Mouse (Mus musculus): ENCODE results near the gene Vsx2. TPM values are rescaled to one million over a fixed set of nuclear protein-coding genes. Genes with fewer than 3 reads are reported as not detected.

Gene Vsx2
- polyA plus RNA-seq, 1 experiment = 0.02 TPM

- H3K27me3 ChIP-seq (ENCODE audit: control insufficient read depth, insufficient read depth, low read length) = no peaks in the 10 kb centered on the region
- no peak overlapping the region for H3K27ac ChIP-seq (ENCODE audit: control insufficient read depth, insufficient read depth, low read depth, low read length)
- H3K4me1 ChIP-seq (ENCODE audit: control insufficient read depth, insufficient read depth, low read length) = peaks cover 9% of the 10 kb centered on the region
- no peak overlapping the region for H3K4me3 ChIP-seq (ENCODE audit: control insufficient read depth, low read depth, low read length)
- TF ChIP-seq CTCF (IDR thresholded peaks at IDR 0.05; ENCODE audit: control insufficient read depth, insufficient read depth, insufficient replicate concordance, low read depth, low read length) = no peak
- TF ChIP-seq POLR2A (IDR thresholded peaks at IDR 0.05; ENCODE audit: control insufficient read depth, low read depth, low read length) = no peak
- no peaks in the 10 kb centered on the region for H3K36me3 ChIP-seq (ENCODE audit: control insufficient read depth, insufficient read depth, low read length)
These were observed 51.4 kb downstream of the Vsx2 start for GRCm38 (mm10) chr12:84620975-84621374.

- peaks cover 4% of the 10 kb centered on the region for H3K4me1 ChIP-seq (ENCODE audit: control insufficient read depth, insufficient read depth, low read length)
- no peak overlapping the region for H3K27ac ChIP-seq (ENCODE audit: control insufficient read depth, insufficient read depth, low read depth, low read length)
- TF ChIP-seq POLR2A (IDR thresholded peaks at IDR 0.05; ENCODE audit: control insufficient read depth, low read depth, low read length) (no peak), CTCF (IDR thresholded peaks at IDR 0.05; ENCODE audit: control insufficient read depth, insufficient read depth, insufficient replicate concordance, low read depth, low read length) (no peak)
- H3K36me3 ChIP-seq (ENCODE audit: control insufficient read depth, insufficient read depth, low read length) = no peaks in the 10 kb centered on the region
- H3K27me3 ChIP-seq (ENCODE audit: control insufficient read depth, insufficient read depth, low read length) = no peaks in the 10 kb centered on the region
- H3K4me3 ChIP-seq (ENCODE audit: control insufficient read depth, low read depth, low read length) = no peak overlapping the region
These were observed 55.0 kb downstream of the Vsx2 start for GRCm38 (mm10) chr12:84624601-84625000.

- Histone ChIP-seq H3K4me1 (ENCODE audit: control insufficient read depth, insufficient read depth, low read length) (peaks cover 4% of the 10 kb centered on the region), H3K27ac (ENCODE audit: control insufficient read depth, insufficient read depth, low read depth, low read length) (no peak overlapping the region), H3K27me3 (ENCODE audit: control insufficient read depth, insufficient read depth, low read length) (no peaks in the 10 kb centered on the region), H3K36me3 (ENCODE audit: control insufficient read depth, insufficient read depth, low read length) (no peaks in the 10 kb centered on the region), H3K4me3 (ENCODE audit: control insufficient read depth, low read depth, low read length) (no peak overlapping the region)
- no peak for TF ChIP-seq CTCF (IDR thresholded peaks at IDR 0.05; ENCODE audit: control insufficient read depth, insufficient read depth, insufficient replicate concordance, low read depth, low read length)
- TF ChIP-seq POLR2A (IDR thresholded peaks at IDR 0.05; ENCODE audit: control insufficient read depth, low read depth, low read length) = no peak
These were observed 55.6 kb downstream of the Vsx2 start for GRCm38 (mm10) chr12:84625116-84625515.

- TF ChIP-seq CTCF (IDR thresholded peaks at IDR 0.05; ENCODE audit: control insufficient read depth, insufficient read depth, insufficient replicate concordance, low read depth, low read length) (no peak), POLR2A (IDR thresholded peaks at IDR 0.05; ENCODE audit: control insufficient read depth, low read depth, low read length) (no peak)
- Histone ChIP-seq H3K4me3 (ENCODE audit: control insufficient read depth, low read depth, low read length) (no peak overlapping the region), H3K27ac (ENCODE audit: control insufficient read depth, insufficient read depth, low read depth, low read length) (no peak overlapping the region), H3K27me3 (ENCODE audit: control insufficient read depth, insufficient read depth, low read length) (no peaks in the 10 kb centered on the region), H3K4me1 (ENCODE audit: control insufficient read depth, insufficient read depth, low read length) (no peaks in the 10 kb centered on the region), H3K36me3 (ENCODE audit: control insufficient read depth, insufficient read depth, low read length) (no peaks in the 10 kb centered on the region)
These were observed 62.3 kb downstream of the Vsx2 start for GRCm38 (mm10) chr12:84631867-84632266.

- TF ChIP-seq CTCF (IDR thresholded peaks at IDR 0.05; ENCODE audit: control insufficient read depth, insufficient read depth, insufficient replicate concordance, low read depth, low read length) (no peak), POLR2A (IDR thresholded peaks at IDR 0.05; ENCODE audit: control insufficient read depth, low read depth, low read length) (no peak)
- H3K27me3 ChIP-seq (ENCODE audit: control insufficient read depth, insufficient read depth, low read length) = peaks cover 6% of the 10 kb centered on the region
- no peaks in the 10 kb centered on the region for H3K36me3 ChIP-seq (ENCODE audit: control insufficient read depth, insufficient read depth, low read length)
- peaks cover 8% of the 10 kb centered on the region for H3K4me1 ChIP-seq (ENCODE audit: control insufficient read depth, insufficient read depth, low read length)
- no peak overlapping the region for H3K4me3 ChIP-seq (ENCODE audit: control insufficient read depth, low read depth, low read length)
- H3K27ac ChIP-seq (ENCODE audit: control insufficient read depth, insufficient read depth, low read depth, low read length) = no peak overlapping the region
These were observed 70.7 kb downstream of the Vsx2 start for GRCm38 (mm10) chr12:84640253-84640652.

GRCm38 (mm10) chr12:84640654-84641053 is 71.1 kb downstream of the Vsx2 start, which contains the start of gene Vrtn:
Gene Vrtn (plus strand): TSS chr12:84641019.
- TF ChIP-seq POLR2A (IDR thresholded peaks at IDR 0.05; ENCODE audit: control insufficient read depth, low read depth, low read length) = no peak
- no peak for TF ChIP-seq CTCF (IDR thresholded peaks at IDR 0.05; ENCODE audit: control insufficient read depth, insufficient read depth, insufficient replicate concordance, low read depth, low read length)
- Histone ChIP-seq H3K4me3 (ENCODE audit: control insufficient read depth, low read depth, low read length) (peak within 1 kb of the TSS; percentile 49), H3K4me1 (ENCODE audit: control insufficient read depth, insufficient read depth, low read length) (peaks cover 8% of the 10 kb centered on the region), H3K36me3 (ENCODE audit: control insufficient read depth, insufficient read depth, low read length) (no peaks in the 10 kb centered on the region), H3K27ac (ENCODE audit: control insufficient read depth, insufficient read depth, low read depth, low read length) (no peak within 1 kb of the TSS), H3K27me3 (ENCODE audit: control insufficient read depth, insufficient read depth, low read length) (peaks cover 6% of the 10 kb centered on the region)

Other genes with a start within 250 kb of the Vsx2 start
- 41.7 and 41.8 TPM in 2 replicates for gene Coq6, start 208.1 kb upstream of the Vsx2 start, polyA plus RNA-seq (2012; rRNA removed)
- 9.4 TPM in 2 replicates for gene Fam161b, start 207.9 kb upstream of the Vsx2 start, polyA plus RNA-seq (2012; rRNA removed)
- gene Entpd5, start 160.7 kb upstream of the Vsx2 start, polyA plus RNA-seq (2012; rRNA removed) = 12.5 and 12.7 TPM in 2 replicates
- gene Bbof1, start 160.7 kb upstream of the Vsx2 start, polyA plus RNA-seq (2012; rRNA removed) = 26.9 and 33.0 TPM in 2 replicates
- 17.8 and 18.3 TPM in 2 replicates for gene Rnf113a2, start 152.6 kb upstream of the Vsx2 start, polyA plus RNA-seq (2012; rRNA removed)
- gene Aldh6a1, start 118.8 kb upstream of the Vsx2 start, polyA plus RNA-seq (2012; rRNA removed) = 11.2 and 13.7 TPM in 2 replicates
- 17.1 and 26.5 TPM in 2 replicates for gene Lin52, start 118.3 kb upstream of the Vsx2 start, polyA plus RNA-seq (2012; rRNA removed)
- gene Abcd4, start 47.7 kb downstream of the Vsx2 start, polyA plus RNA-seq (2012; rRNA removed) = 1.8 TPM in 2 replicates
- 0.07 and 0.16 TPM in 2 replicates for gene Vrtn, start 71.3 kb downstream of the Vsx2 start, polyA plus RNA-seq (2012; rRNA removed)
- 12.9 and 14.7 TPM in 2 replicates for gene Syndig1l, start 129.1 kb downstream of the Vsx2 start, polyA plus RNA-seq (2012; rRNA removed)
- gene Npc2, start 203.4 kb downstream of the Vsx2 start, polyA plus RNA-seq (2012; rRNA removed) = 43.4 and 56.6 TPM in 2 replicates
- gene Isca2, start 203.5 kb downstream of the Vsx2 start, polyA plus RNA-seq (2012; rRNA removed) = 69.8 and 83.7 TPM in 2 replicates